Mouse (Mus musculus) MEL (cell line): ENCODE measurements around the gene D630039A03Rik. TPM values are rescaled to one million over a fixed set of nuclear protein-coding genes. Genes with fewer than 3 reads are reported as not detected.
A peak's percentile ranks its signal among the peaks of the same experiment; 100 is the strongest.

Source experiments
- BHLHE40 ChIP-seq: IDR thresholded peaks from 2 replicates; pipeline ENCODE4 v1.6.1; 2012; ENCODE audit warnings: low read depth, mild to moderate bottlenecking, inconsistent platforms, low read length, improper control_type of control experiment, borderline replicate concordance
- CHD1 ChIP-seq: IDR thresholded peaks from 2 replicates; pipeline ENCODE4 v1.6.1; 2012; ENCODE audit warnings: low read depth, mild to moderate bottlenecking, inconsistent platforms, low read length, improper control_type of control experiment
- CHD2 ChIP-seq: IDR thresholded peaks from 2 replicates; pipeline ENCODE4 v1.6.1; 2011; ENCODE audit warnings: low read length, improper control_type of control experiment
- CTCF ChIP-seq, 3 experiments: IDR thresholded peaks in 2 of 3; conservative IDR thresholded peaks in 1 of 3; 2 replicates each; pipeline ENCODE4 v1.5.1; 2011 to 2012; ENCODE audit warnings: low read length in 3 of 3, low read depth in 2 of 3, mild to moderate bottlenecking in 2 of 3, improper control_type of control experiment in 1 of 3, inconsistent platforms in 1 of 3, mixed read lengths in 1 of 3, moderate library complexity in 1 of 3; ENCODE audit not compliant: control insufficient read depth in 1 of 3, insufficient read depth in 1 of 3, poor library complexity in 1 of 3, severe bottlenecking in 1 of 3
- ELF1 ChIP-seq: IDR thresholded peaks from 2 replicates; pipeline ENCODE4 v1.6.1; 2014; ENCODE audit warnings: low read depth, mild to moderate bottlenecking, inconsistent platforms, low read length, improper control_type of control experiment, moderate library complexity
- ETS1 ChIP-seq: IDR thresholded peaks from 2 replicates; pipeline ENCODE4 v1.6.1; 2012; ENCODE audit warnings: low read depth, mild to moderate bottlenecking, inconsistent platforms, low read length, improper control_type of control experiment, moderate library complexity
- GABPA ChIP-seq: IDR thresholded peaks from 2 replicates; pipeline ENCODE4 v1.6.1; 2012; ENCODE audit warnings: low read depth, mild to moderate bottlenecking, inconsistent platforms, low read length, improper control_type of control experiment, moderate library complexity
- GATA1 ChIP-seq: IDR thresholded peaks from 2 replicates; pipeline ENCODE4 v1.6.1; 2011; ENCODE audit warnings: low read depth, low read length, improper control_type of control experiment
- HCFC1 ChIP-seq: IDR thresholded peaks from 2 replicates; pipeline ENCODE4 v1.6.1; 2012; ENCODE audit warnings: low read depth, mild to moderate bottlenecking, inconsistent platforms, low read length, improper control_type of control experiment, moderate library complexity
- MAFK ChIP-seq: IDR thresholded peaks from 2 replicates; pipeline ENCODE4 v1.6.1; 2011; ENCODE audit warnings: low read depth, mild to moderate bottlenecking, low read length, improper control_type of control experiment, borderline replicate concordance
- MAZ ChIP-seq: IDR thresholded peaks from 2 replicates; pipeline ENCODE4 v1.6.1; 2012; ENCODE audit warnings: low read depth, mild to moderate bottlenecking, inconsistent platforms, low read length, improper control_type of control experiment
- MEF2A ChIP-seq: IDR thresholded peaks from 2 replicates; pipeline ENCODE4 v1.6.1; 2014; ENCODE audit warnings: low read depth, mild to moderate bottlenecking, inconsistent platforms, low read length, improper control_type of control experiment; ENCODE audit not compliant: poor library complexity, insufficient replicate concordance, severe bottlenecking; ENCODE audit errors: extremely low read depth
- MYB ChIP-seq: IDR thresholded peaks from 2 replicates; pipeline ENCODE4 v1.6.1; 2011; ENCODE audit warnings: mild to moderate bottlenecking, low read depth, low read length, improper control_type of control experiment
- NELFE ChIP-seq: IDR thresholded peaks from 2 replicates; pipeline ENCODE4 v1.6.1; 2011; ENCODE audit warnings: low read depth, low read length, improper control_type of control experiment
- NRF1 ChIP-seq: IDR thresholded peaks from 2 replicates; pipeline ENCODE4 v1.6.1; 2014; ENCODE audit warnings: low read depth, mild to moderate bottlenecking, inconsistent platforms, low read length, improper control_type of control experiment, moderate library complexity; ENCODE audit not compliant: poor library complexity, insufficient read depth, severe bottlenecking
- POLR2A ChIP-seq, 2 experiments: IDR thresholded peaks; 2 replicates each; pipeline ENCODE4 v1.6.1; 2011 to 2012; ENCODE audit warnings: low read length in 2 of 2, mild to moderate bottlenecking in 2 of 2, control low read depth in 1 of 2, improper control_type of control experiment in 1 of 2, low read depth in 1 of 2, moderate library complexity in 1 of 2; ENCODE audit not compliant: control insufficient read depth in 1 of 2, insufficient read depth in 1 of 2, poor library complexity in 1 of 2
- POLR2AphosphoS5 ChIP-seq: IDR thresholded peaks from 2 replicates; pipeline ENCODE4 v1.6.1; 2012; ENCODE audit warnings: low read depth, borderline replicate concordance, mild to moderate bottlenecking, inconsistent platforms, low read length, moderate library complexity, mixed read lengths
- SIN3A ChIP-seq: IDR thresholded peaks from 2 replicates; pipeline ENCODE4 v1.6.1; 2012; ENCODE audit warnings: low read length, improper control_type of control experiment, inconsistent platforms
- SMC3 ChIP-seq: IDR thresholded peaks from 2 replicates; pipeline ENCODE4 v1.6.1; 2011; ENCODE audit warnings: low read depth, low read length, improper control_type of control experiment
- TAL1 ChIP-seq: IDR thresholded peaks from 2 replicates; pipeline ENCODE4 v1.6.1; 2012; ENCODE audit warnings: mild to moderate bottlenecking, inconsistent platforms, low read length, moderate library complexity, mixed read lengths
- TCF12 ChIP-seq: IDR thresholded peaks from 2 replicates; pipeline ENCODE4 v1.6.1; 2014; ENCODE audit warnings: low read depth, mild to moderate bottlenecking, inconsistent platforms, low read length, improper control_type of control experiment, moderate library complexity
- UBTF ChIP-seq: IDR thresholded peaks from 2 replicates; pipeline ENCODE4 v1.6.1; 2012; ENCODE audit warnings: low read depth, mild to moderate bottlenecking, inconsistent platforms, low read length, improper control_type of control experiment, moderate library complexity, borderline replicate concordance; ENCODE audit not compliant: insufficient read depth
- USF1 ChIP-seq: IDR thresholded peaks from 2 replicates; pipeline ENCODE4 v1.6.1; 2014; ENCODE audit warnings: low read depth, mild to moderate bottlenecking, inconsistent platforms, low read length, improper control_type of control experiment, moderate library complexity
- ZMIZ1 ChIP-seq: IDR thresholded peaks from 2 replicates; pipeline ENCODE4 v1.6.1; 2012; ENCODE audit warnings: low read depth, mild to moderate bottlenecking, inconsistent platforms, low read length, improper control_type of control experiment, moderate library complexity
- polyA plus RNA-seq, 2 experiments: library from polyadenylated mRNA; stranded (reverse) in 1 of 2; unstranded in 1 of 2; fragments of >175 nt in 1 of 2; fragments of >200 nt in 1 of 2; gene quantifications; 2 replicates each; pipeline versions ENCODE4 v1.2.1 to v1.2.4; 2012; ENCODE audit warnings: low replicate concordance in 2 of 2, low read depth in 1 of 2; ENCODE audit not compliant: insufficient read length in 2 of 2, insufficient read depth in 1 of 2, missing spikeins in 1 of 2
- total RNA-seq: library from RNA; depleted of rRNA; stranded (reverse); fragments of 300-350 nt; gene quantifications from 2 replicates; pipeline ENCODE4 v1.2.3, GENCODE M21; 2012

Gene D630039A03Rik
- total and polyA plus RNA-seq, 3 experiments: not detected

GRCm38 (mm10) chr4:57919494-57920423, 3.7 kb upstream of the D630039A03Rik start (continued):
- TF ChIP-seq GABPA (no peak), POLR2A (IDR thresholded peaks at IDR 0.05; ENCODE audit: control insufficient read depth in 1 of 2, insufficient read depth in 1 of 2, low read depth in 1 of 2, low read length in 2 of 2, poor library complexity in 1 of 2) (no peak; a peak in 1 of 4 replicates), MEF2A (no peak), SIN3A (peak; percentile 53), TAL1 (peak; percentile 46), MYB (peak; percentile 47; the same call in 1 of the 2 replicates), ELF1 (0 out of 2 replicates have a peak, but pooled peaks have one; percentile 16), ETS1 (peak; percentile 46; the same call in 1 of the 2 replicates), USF1 (peak; percentile 72), GATA1 (peak; percentile 24; the same call in 1 of the 2 replicates), TCF12 (peak; percentile 73), BHLHE40 (no peak), MAFK (no peak), UBTF (no peak), NELFE (no peak), CHD2 (no peak), NRF1 (no peak), SMC3 (no peak), CHD1 (no peak), ZMIZ1 (no peak), CTCF (IDR thresholded peaks at IDR 0.05 in 2 of 3, conservative IDR thresholded peaks at IDR 0.05 in 1 of 3; ENCODE audit: control insufficient read depth in 1 of 3, insufficient read depth in 1 of 3, low read depth in 2 of 3, low read length in 3 of 3, poor library complexity in 1 of 3, severe bottlenecking in 1 of 3) (no peak), HCFC1 (no peak), POLR2AphosphoS5 (no peak), MAZ (no peak)
- TF ChIP-seq, all 39 proteins: peak for 11
